Mouse (Mus musculus): ENCODE measurements around the gene Gas7. TPM values are rescaled to one million over a fixed set of nuclear protein-coding genes. Genes with fewer than 3 reads are reported as not detected.

Gene Gas7
- polyA plus RNA-seq, 1 experiment from 2014 or later, result 39.5 TPM

DNA sequence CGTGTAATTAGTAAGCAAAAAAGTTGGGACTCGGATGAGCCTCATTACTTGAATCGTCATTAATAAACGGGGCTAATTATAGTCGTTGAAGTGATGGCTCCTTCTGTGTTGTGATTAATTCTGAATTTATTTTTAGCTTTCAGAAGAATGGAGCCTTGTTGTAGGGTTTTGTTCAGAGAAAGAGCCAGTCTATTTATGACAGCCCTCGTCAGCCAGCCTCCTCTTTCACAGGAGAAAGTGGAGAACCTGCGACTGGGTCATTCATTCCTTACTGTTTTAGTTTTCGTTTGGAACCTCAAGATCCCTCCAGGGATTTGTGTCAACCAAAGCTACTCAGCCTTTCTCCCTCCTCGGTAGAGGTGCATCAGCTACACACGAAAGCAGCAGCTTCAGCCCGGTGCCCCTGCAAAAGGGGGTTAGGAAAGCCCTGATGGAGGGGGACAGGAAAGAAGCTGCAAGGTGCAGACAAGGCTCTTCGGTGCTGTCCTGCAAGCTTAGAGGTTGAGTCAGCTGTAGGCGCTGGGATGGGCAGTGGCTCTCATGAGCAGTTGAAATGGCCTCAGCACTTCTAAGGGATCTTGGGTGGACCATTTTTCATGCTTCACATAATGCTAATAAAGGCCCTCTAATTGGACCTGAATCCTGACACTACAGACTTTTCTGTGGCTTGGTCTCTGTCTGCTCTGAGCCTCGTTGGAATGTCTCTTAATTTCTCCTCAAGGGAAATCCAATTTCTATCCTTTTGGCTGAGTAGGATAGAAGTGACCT lies 10.0 kb upstream of the Gas7 start:
- H3K36me3 ChIP-seq (ENCODE audit: control insufficient read depth, insufficient read depth, low read length), result no peaks in the 10 kb centered on the region
- H3K27me3 ChIP-seq (replicated peaks; ENCODE audit: control insufficient read depth, insufficient read depth, low read length), result no peaks in the 10 kb centered on the region
- ATAC-seq (no peak), DNase-seq (ENCODE audit: low spot score) (peak; percentile 23)
- H3K9ac ChIP-seq (ENCODE audit: low read length), result no peak overlapping the region
- H3K4me1 ChIP-seq (ENCODE audit: control insufficient read depth, insufficient read depth, low read length), result peaks cover 7% of the 10 kb centered on the region; the same call in 1 of the 2 replicates
- no peak overlapping the region for H3K27ac ChIP-seq (ENCODE audit: low read depth, low read length)
- H3K4me2 ChIP-seq (ENCODE audit: low read length), result no peak overlapping the region
- no peaks in the 10 kb centered on the region for H3K9me3 ChIP-seq (replicated peaks; ENCODE audit: control insufficient read depth, low read length)
- 11% methylated on average over 14 of the region's 14 CpGs for WGBS
- H3K4me3 ChIP-seq (ENCODE audit: low read depth, low read length), result no peak overlapping the region

- Histone ChIP-seq H3K4me3 (ENCODE audit: low read depth, low read length) (no peak overlapping the region), H3K9ac (ENCODE audit: low read length) (no peak overlapping the region), H3K4me2 (ENCODE audit: low read length) (no peak overlapping the region), H3K36me3 (ENCODE audit: control insufficient read depth, insufficient read depth, low read length) (no peaks in the 10 kb centered on the region), H3K4me1 (ENCODE audit: control insufficient read depth, insufficient read depth, low read length) (peaks cover 6% of the 10 kb centered on the region; the same call in 1 of the 2 replicates), H3K9me3 (replicated peaks; ENCODE audit: control insufficient read depth, low read length) (no peaks in the 10 kb centered on the region), H3K27me3 (replicated peaks; ENCODE audit: control insufficient read depth, insufficient read depth, low read length) (peaks cover 14% of the 10 kb centered on the region; the same call in 1 of the 2 replicates), H3K27ac (ENCODE audit: low read depth, low read length) (no peak overlapping the region)
- no peak for ATAC-seq
- DNase-seq (ENCODE audit: low spot score), result no peak
- 88% methylated on average over 5 of the region's 5 CpGs for WGBS
These were observed 3.7 kb upstream of the Gas7 start for GRCm38 (mm10) chr11:67451525-67451924.

- ATAC-seq (peak; percentile 37), DNase-seq (ENCODE audit: low spot score) (peak; percentile 17)
- Histone ChIP-seq H3K27ac (ENCODE audit: low read depth, low read length) (peak overlapping the region; percentile 9; the same call in 1 of the 2 replicates), H3K4me2 (ENCODE audit: low read length) (peak overlapping the region; percentile 98), H3K4me3 (ENCODE audit: low read depth, low read length) (peak overlapping the region; percentile 65), H3K36me3 (ENCODE audit: control insufficient read depth, insufficient read depth, low read length) (no peaks in the 10 kb centered on the region), H3K9ac (ENCODE audit: low read length) (peak overlapping the region; percentile 69), H3K9me3 (replicated peaks; ENCODE audit: control insufficient read depth, low read length) (no peaks in the 10 kb centered on the region), H3K4me1 (ENCODE audit: control insufficient read depth, insufficient read depth, low read length) (peaks cover 6% of the 10 kb centered on the region; the same call in 1 of the 2 replicates), H3K27me3 (replicated peaks; ENCODE audit: control insufficient read depth, insufficient read depth, low read length) (peaks cover 18% of the 10 kb centered on the region; the same call in 1 of the 2 replicates)
- WGBS, result under 1% methylated on average over 37 of the region's 42 CpGs
These were observed 317 bp downstream of the Gas7 start for GRCm38 (mm10) chr11:67455527-67455981.

- DNase-seq (ENCODE audit: low spot score) (peak; percentile 24), ATAC-seq (no peak)
- peak overlapping the region; percentile 65 for H3K4me3 ChIP-seq (ENCODE audit: low read depth, low read length)
- no peak overlapping the region for H3K27ac ChIP-seq (ENCODE audit: low read depth, low read length)
- peak overlapping the region; percentile 98 for H3K4me2 ChIP-seq (ENCODE audit: low read length)
- H3K4me1 ChIP-seq (ENCODE audit: control insufficient read depth, insufficient read depth, low read length), result peaks cover 6% of the 10 kb centered on the region; the same call in 1 of the 2 replicates
- 6% methylated on average over 7 of the region's 7 CpGs for WGBS
- H3K9me3 ChIP-seq (replicated peaks; ENCODE audit: control insufficient read depth, low read length), result no peaks in the 10 kb centered on the region
- peak overlapping the region; percentile 69 for H3K9ac ChIP-seq (ENCODE audit: low read length)
- H3K27me3 ChIP-seq (replicated peaks; ENCODE audit: control insufficient read depth, insufficient read depth, low read length), result peaks cover 18% of the 10 kb centered on the region; the same call in 1 of the 2 replicates
- no peaks in the 10 kb centered on the region for H3K36me3 ChIP-seq (ENCODE audit: control insufficient read depth, insufficient read depth, low read length)
These were observed 792 bp downstream of the Gas7 start for GRCm38 (mm10) chr11:67456029-67456428.

GRCm38 (mm10) chr11:67458171-67458570 lies 2.9 kb downstream of the Gas7 start:
- H3K9ac ChIP-seq (ENCODE audit: low read length), result no peak overlapping the region
- ATAC-seq, result no peak
- no peaks in the 10 kb centered on the region for H3K36me3 ChIP-seq (ENCODE audit: control insufficient read depth, insufficient read depth, low read length)
- H3K4me1 ChIP-seq (ENCODE audit: control insufficient read depth, insufficient read depth, low read length), result peaks cover 11% of the 10 kb centered on the region; the same call in 1 of the 2 replicates
- no peaks in the 10 kb centered on the region for H3K9me3 ChIP-seq (replicated peaks; ENCODE audit: control insufficient read depth, low read length)
- H3K27ac ChIP-seq (ENCODE audit: low read depth, low read length), result no peak overlapping the region
- H3K4me3 ChIP-seq (ENCODE audit: low read depth, low read length), result no peak overlapping the region
- H3K4me2 ChIP-seq (ENCODE audit: low read length), result no peak overlapping the region
- H3K27me3 ChIP-seq (replicated peaks; ENCODE audit: control insufficient read depth, insufficient read depth, low read length), result peaks cover 18% of the 10 kb centered on the region; the same call in 1 of the 2 replicates
- WGBS, result 29% methylated on average over 2 of the region's 2 CpGs
- DNase-seq (ENCODE audit: low spot score), result peak; percentile 71

- ATAC-seq (no peak), DNase-seq (ENCODE audit: low spot score) (no peak)
- no peaks in the 10 kb centered on the region for H3K36me3 ChIP-seq (ENCODE audit: control insufficient read depth, insufficient read depth, low read length)
- no peak overlapping the region for H3K9ac ChIP-seq (ENCODE audit: low read length)
- no peaks in the 10 kb centered on the region for H3K4me1 ChIP-seq (ENCODE audit: control insufficient read depth, insufficient read depth, low read length)
- no peak overlapping the region for H3K4me2 ChIP-seq (ENCODE audit: low read length)
- H3K4me3 ChIP-seq (ENCODE audit: low read depth, low read length), result no peak overlapping the region
- H3K27me3 ChIP-seq (replicated peaks; ENCODE audit: control insufficient read depth, insufficient read depth, low read length), result no peaks in the 10 kb centered on the region
- H3K27ac ChIP-seq (ENCODE audit: low read depth, low read length), result no peak overlapping the region
- no peaks in the 10 kb centered on the region for H3K9me3 ChIP-seq (replicated peaks; ENCODE audit: control insufficient read depth, low read length)
- WGBS, result 72% methylated on average over 4 of the region's 4 CpGs
These were observed 11.9 kb downstream of the Gas7 start for GRCm38 (mm10) chr11:67467132-67467531.

DNA sequence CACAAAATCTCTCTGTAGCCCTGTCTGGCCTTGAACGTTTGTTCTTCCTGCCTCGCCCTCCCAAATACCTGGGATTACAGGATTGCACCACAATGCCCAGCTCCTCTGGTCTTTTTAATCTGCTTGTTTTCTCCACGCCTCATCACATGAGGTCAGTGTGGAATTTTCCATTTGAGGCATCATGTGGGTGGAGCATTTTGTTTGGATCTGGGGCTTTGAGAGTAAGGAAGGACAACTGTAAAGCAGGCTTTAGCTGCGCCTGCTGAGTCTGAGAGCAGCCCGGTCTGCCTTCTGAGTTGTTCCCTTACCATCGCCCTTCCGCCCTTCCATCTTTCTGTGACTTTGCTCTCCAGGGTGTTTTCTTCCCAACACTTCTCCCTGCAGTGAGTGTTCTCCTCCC lies 13.6 kb downstream of the Gas7 start:
- H3K4me1 ChIP-seq (ENCODE audit: control insufficient read depth, insufficient read depth, low read length), result no peaks in the 10 kb centered on the region
- no peaks in the 10 kb centered on the region for H3K27me3 ChIP-seq (replicated peaks; ENCODE audit: control insufficient read depth, insufficient read depth, low read length)
- H3K9ac ChIP-seq (ENCODE audit: low read length), result no peak overlapping the region
- no peak overlapping the region for H3K27ac ChIP-seq (ENCODE audit: low read depth, low read length)
- no peaks in the 10 kb centered on the region for H3K9me3 ChIP-seq (replicated peaks; ENCODE audit: control insufficient read depth, low read length)
- H3K36me3 ChIP-seq (ENCODE audit: control insufficient read depth, insufficient read depth, low read length), result no peaks in the 10 kb centered on the region
- H3K4me2 ChIP-seq (ENCODE audit: low read length), result no peak overlapping the region
- no peak for DNase-seq (ENCODE audit: low spot score)
- ATAC-seq, result no peak
- 65% methylated on average over 7 of the region's 7 CpGs for WGBS
- no peak overlapping the region for H3K4me3 ChIP-seq (ENCODE audit: low read depth, low read length)

- no peaks in the 10 kb centered on the region for H3K27me3 ChIP-seq (replicated peaks; ENCODE audit: control insufficient read depth, insufficient read depth, low read length)
- WGBS, result 59% methylated on average over 5 of the region's 5 CpGs
- H3K9me3 ChIP-seq (replicated peaks; ENCODE audit: control insufficient read depth, low read length), result no peaks in the 10 kb centered on the region
- H3K4me2 ChIP-seq (ENCODE audit: low read length), result no peak overlapping the region
- no peak overlapping the region for H3K27ac ChIP-seq (ENCODE audit: low read depth, low read length)
- H3K4me1 ChIP-seq (ENCODE audit: control insufficient read depth, insufficient read depth, low read length), result no peaks in the 10 kb centered on the region
- no peaks in the 10 kb centered on the region for H3K36me3 ChIP-seq (ENCODE audit: control insufficient read depth, insufficient read depth, low read length)
- H3K9ac ChIP-seq (ENCODE audit: low read length), result no peak overlapping the region
- ATAC-seq, result no peak
- H3K4me3 ChIP-seq (ENCODE audit: low read depth, low read length), result no peak overlapping the region
- DNase-seq (ENCODE audit: low spot score), result no peak
These were observed 19.4 kb downstream of the Gas7 start for GRCm38 (mm10) chr11:67474590-67474989.

GRCm38 (mm10) chr11:67479534-67479933 lies 24.3 kb downstream of the Gas7 start:
- ATAC-seq (no peak), DNase-seq (ENCODE audit: low spot score) (no peak)
- Histone ChIP-seq H3K27me3 (replicated peaks; ENCODE audit: control insufficient read depth, insufficient read depth, low read length) (no peaks in the 10 kb centered on the region), H3K9ac (ENCODE audit: low read length) (no peak overlapping the region), H3K4me2 (ENCODE audit: low read length) (no peak overlapping the region), H3K27ac (ENCODE audit: low read depth, low read length) (no peak overlapping the region), H3K9me3 (replicated peaks; ENCODE audit: control insufficient read depth, low read length) (no peaks in the 10 kb centered on the region), H3K4me3 (ENCODE audit: low read depth, low read length) (no peak overlapping the region), H3K4me1 (ENCODE audit: control insufficient read depth, insufficient read depth, low read length) (no peaks in the 10 kb centered on the region), H3K36me3 (ENCODE audit: control insufficient read depth, insufficient read depth, low read length) (no peaks in the 10 kb centered on the region)
- WGBS, result 52% methylated on average over 4 of the region's 4 CpGs

Data from forebrain, embryonic 14.5 days (tissue).